ENCODE assay signal across 13 mouse cellular contexts in genomic region chr16:97027701-97028100, GRCm38 (mm10).
DNase-seq lines count a peak whose midpoint lies in the region; ATAC-seq lines count a peak whose summit lies in the region.
"Had no signal": no experiment of that assay in that cellular context is flagged by ENCODE, and none has a peak within 500 bp of the region (broad histone marks: within the 10 kb centered on the region; RNA-seq: fewer than 3 reads in every experiment).

No protein-coding gene starts in this region.

- H3K4me3 ChIP-seq in hindbrain, embryonic 15.5 days: no peak overlapping the region
- no peak overlapping the region for H3K4me3 ChIP-seq in hindbrain, embryonic 12.5 days
- no peak overlapping the region for H3K4me3 ChIP-seq in midbrain, embryonic 13.5 days (replicated peaks)
- no peak overlapping the region for H3K4me3 ChIP-seq in midbrain, embryonic 11.5 days (ENCODE audit: low read depth, low read length)
- H3K4me3 ChIP-seq: liver, embryonic 15.5 days; midbrain, embryonic 10.5 days had no signal

- DNase-seq in cerebellum, postnatal 10 days: peak; percentile 80 to 83
- no peak for DNase-seq in cerebellum, adult 8-10 months
- no peak for DNase-seq in midbrain, embryonic 11.5 days (ENCODE audit: low spot score, missing footprints)
- DNase-seq in heart, postnatal 14 days: peak; percentile 28 to 29
- DNase-seq: right cerebral cortex, postnatal 14 days; thymus, postnatal 36 days had no signal

- intact Hi-C loops in heart, postnatal 14 days (cut with DNase I): no loop called here

- H3K4me1 ChIP-seq in hindbrain, embryonic 15.5 days (replicated peaks): peaks cover 13% of the 10 kb centered on the region
- H3K4me1 ChIP-seq in hindbrain, embryonic 12.5 days: no peaks in the 10 kb centered on the region
- 0 out of 2 replicates have a peak, but pooled peaks cover 16% of the 10 kb centered on the region for H3K4me1 ChIP-seq in midbrain, embryonic 13.5 days (replicated peaks)
- no peaks in the 10 kb centered on the region for H3K4me1 ChIP-seq in midbrain, embryonic 11.5 days (ENCODE audit: control insufficient read depth, insufficient read depth, low read length)
- H3K4me1 ChIP-seq: liver, embryonic 15.5 days; midbrain, embryonic 10.5 days had no signal

- H3K9me3 ChIP-seq in hindbrain, embryonic 15.5 days: no peaks in the 10 kb centered on the region
- no peaks in the 10 kb centered on the region for H3K9me3 ChIP-seq in hindbrain, embryonic 12.5 days (replicated peaks)
- H3K9me3 ChIP-seq in midbrain, embryonic 13.5 days: no peaks in the 10 kb centered on the region
- no peaks in the 10 kb centered on the region for H3K9me3 ChIP-seq in midbrain, embryonic 11.5 days (ENCODE audit: control insufficient read depth, low read length)
- H3K9me3 ChIP-seq: liver, embryonic 15.5 days; midbrain, embryonic 10.5 days had no signal

- 0 out of 2 replicates have a peak overlapping the region, but pooled peaks have one; percentile 11 for H3K27ac ChIP-seq in hindbrain, embryonic 15.5 days (replicated peaks)
- H3K27ac ChIP-seq in hindbrain, embryonic 12.5 days: no peak overlapping the region
- peak overlapping the region; percentile 47 for H3K27ac ChIP-seq in midbrain, embryonic 13.5 days
- H3K27ac ChIP-seq in midbrain, embryonic 11.5 days (ENCODE audit: low read depth, low read length): no peak overlapping the region
- H3K27ac ChIP-seq: liver, embryonic 15.5 days; midbrain, embryonic 10.5 days had no signal

- H3K36me3 ChIP-seq in hindbrain, embryonic 15.5 days: no peaks in the 10 kb centered on the region
- H3K36me3 ChIP-seq in hindbrain, embryonic 12.5 days: no peaks in the 10 kb centered on the region
- H3K36me3 ChIP-seq in midbrain, embryonic 13.5 days: no peaks in the 10 kb centered on the region
- no peaks in the 10 kb centered on the region for H3K36me3 ChIP-seq in midbrain, embryonic 11.5 days (ENCODE audit: control insufficient read depth, insufficient read depth, low read length)
- H3K36me3 ChIP-seq: liver, embryonic 15.5 days; midbrain, embryonic 10.5 days had no signal

- no peak overlapping the region for H3K9ac ChIP-seq in hindbrain, embryonic 15.5 days
- H3K9ac ChIP-seq in hindbrain, embryonic 12.5 days: no peak overlapping the region
- no peak overlapping the region for H3K9ac ChIP-seq in midbrain, embryonic 13.5 days (replicated peaks)
- H3K9ac ChIP-seq in midbrain, embryonic 11.5 days (ENCODE audit: low read length): no peak overlapping the region
- H3K9ac ChIP-seq: liver, embryonic 15.5 days had no signal

- no peak for ATAC-seq in hindbrain, embryonic 15.5 days (ENCODE audit: low FRiP score, low read depth)
- no peak for ATAC-seq in hindbrain, embryonic 12.5 days (ENCODE audit: low FRiP score)
- ATAC-seq in midbrain, embryonic 13.5 days: no peak
- ATAC-seq in midbrain, embryonic 11.5 days (ENCODE audit: low FRiP score): no peak
- ATAC-seq in activated CD4-positive, CD25-positive, alpha-beta regulatory T cell, adult 4 months: no peak
- ATAC-seq: intestine, embryonic 16.5 days had no signal

- no peak overlapping the region for H3K4me2 ChIP-seq in hindbrain, embryonic 15.5 days
- no peak overlapping the region for H3K4me2 ChIP-seq in hindbrain, embryonic 12.5 days (replicated peaks)
- H3K4me2 ChIP-seq in midbrain, embryonic 13.5 days (replicated peaks): no peak overlapping the region
- no peak overlapping the region for H3K4me2 ChIP-seq in midbrain, embryonic 11.5 days
- H3K4me2 ChIP-seq: liver, embryonic 15.5 days had no signal

- H3K27me3 ChIP-seq in hindbrain, embryonic 15.5 days: no peaks in the 10 kb centered on the region
- no peaks in the 10 kb centered on the region for H3K27me3 ChIP-seq in hindbrain, embryonic 12.5 days
- H3K27me3 ChIP-seq in midbrain, embryonic 13.5 days: no peaks in the 10 kb centered on the region
- no peaks in the 10 kb centered on the region for H3K27me3 ChIP-seq in midbrain, embryonic 11.5 days (ENCODE audit: control insufficient read depth, insufficient read depth, low read length)
- H3K27me3 ChIP-seq: liver, embryonic 15.5 days had no signal

- 55% methylated on average over 1 of the region's 1 CpGs for WGBS in hindbrain, embryonic 15.5 days
- 80% methylated on average over 1 of the region's 1 CpGs for WGBS in hindbrain, embryonic 12.5 days
- 85% methylated on average over 1 of the region's 1 CpGs for WGBS in midbrain, embryonic 13.5 days
- WGBS in midbrain, embryonic 11.5 days: 85% methylated on average over 1 of the region's 1 CpGs

Comparison
In these comparisons a context has a peak if more than half of its experiments do, and no peak if none do; other contexts are left out.
1. DNase-seq: peak in cerebellum, postnatal 10 days (2 of 2) and heart, postnatal 14 days (2 of 2); none in cerebellum, adult 8-10 months (single experiment) and midbrain, embryonic 11.5 days (single experiment).
2. H3K27ac ChIP-seq: peak in hindbrain, embryonic 15.5 days (single experiment) and midbrain, embryonic 13.5 days (single experiment); none in hindbrain, embryonic 12.5 days (single experiment) and midbrain, embryonic 11.5 days (single experiment).